In the genomic region with DNA sequence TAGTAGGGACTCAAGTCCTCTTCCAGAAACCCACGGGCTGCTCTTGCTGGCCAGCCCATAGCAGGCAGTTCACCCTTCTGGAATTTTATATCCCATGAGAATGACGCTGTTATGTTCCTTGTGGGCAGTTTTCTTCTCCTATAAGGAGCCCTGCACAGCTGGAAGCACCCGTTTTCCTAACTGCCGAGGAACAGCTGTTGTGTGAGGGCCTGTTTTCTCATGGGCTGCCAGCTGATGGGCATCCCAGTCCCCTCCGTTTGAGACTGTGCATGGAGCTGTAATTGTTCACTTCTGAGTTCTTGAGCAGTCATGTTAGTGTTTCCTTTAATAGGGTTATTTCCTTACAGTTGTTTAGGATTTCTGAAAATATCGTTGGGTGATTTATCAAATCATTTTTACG, we compare ENCODE assay signal across 16 mouse cellular contexts. TPM values are rescaled to one million over a fixed set of nuclear protein-coding genes. Genes with fewer than 3 reads are reported as not detected.
"Had no signal": no experiment of that assay in that cellular context is flagged by ENCODE, and none has a peak within 500 bp of the region (broad histone marks: within the 10 kb centered on the region; RNA-seq: fewer than 3 reads in every experiment).

No protein-coding gene starts in this region.

- H3K9me3 ChIP-seq: neural tube, embryonic 15.5 days; stomach, embryonic 15.5 days had no signal

- H3K4me1 ChIP-seq: stomach, embryonic 15.5 days had no signal

- H3K4me2 ChIP-seq: neural tube, embryonic 15.5 days; stomach, embryonic 15.5 days had no signal

- H3K9ac ChIP-seq: neural tube, embryonic 15.5 days; stomach, embryonic 15.5 days had no signal

- H3K27me3 ChIP-seq: neural tube, embryonic 15.5 days; stomach, embryonic 15.5 days had no signal

- DNase-seq: retina, postnatal 1 day; right cerebral cortex, adult 18-20 months; right cerebral cortex, postnatal 14 days; right cerebral cortex, postnatal 25 days; right cerebral cortex, postnatal 4 days; spleen, adult 18-20 months; thymus, adult 18-20 months; thymus, adult 2 months; thymus, postnatal 14 days; thymus, postnatal 25 days; thymus, postnatal 36 days; thymus, postnatal 4 days had no signal

- H3K27ac ChIP-seq: neural tube, embryonic 15.5 days; stomach, embryonic 15.5 days; stomach, postnatal 0 days had no signal

- H3K4me3 ChIP-seq: neural tube, embryonic 15.5 days; stomach, embryonic 15.5 days had no signal

RNA-seq across cellular contexts. Expression of a gene that starts 20.9 kb away (rescaled TPM):
- polyA plus RNA-seq: neural tube, embryonic 14.5 days had no signal
